9 mouse cellular contexts compared by ENCODE assay signal in genomic region chr4:107817463-107817862, GRCm38 (mm10). TPM values are rescaled to one million over a fixed set of nuclear protein-coding genes. Genes with fewer than 3 reads are reported as not detected.
DNase-seq lines count a peak whose midpoint lies in the region; ATAC-seq lines count a peak whose summit lies in the region.
"Had no signal": no experiment of that assay in that cellular context is flagged by ENCODE, and none has a peak within 500 bp of the region (broad histone marks: within the 10 kb centered on the region; RNA-seq: fewer than 3 reads in every experiment).

No protein-coding gene starts in this region.

- no peak for DNase-seq in heart, embryonic 10.5 days (ENCODE audit: low spot score)
- peak; percentile 58 for DNase-seq in right cerebral cortex, postnatal 4 days
- DNase-seq in right cerebral cortex, postnatal 14 days, result no peak
- peak; percentile 64 to 69 for DNase-seq in layer of hippocampus, postnatal 10 days (ENCODE audit: low spot score in 2 of 2)
- no peak for DNase-seq in c-Kit-positive CD71-positive TER-119-positive erythroid progenitor cells, embryonic 14.5 days (ENCODE audit: low spot score)
- no peak for DNase-seq in testis, postnatal 10 days (ENCODE audit: low spot score)
- DNase-seq in B cell, adult 2 months, result no peak
- DNase-seq: thymus, adult 2 months had no signal

- 0 out of 2 replicates have a peak, but pooled peaks have one; percentile 11 for ATAC-seq in heart, embryonic 11.5 days (replicated peaks; ENCODE audit: insufficient number of reproducible peaks, low FRiP score, low TSS enrichment)

- no peak overlapping the region for H3K27ac ChIP-seq in heart, embryonic 11.5 days (ENCODE audit: low read depth, low read length)
- no peak overlapping the region for H3K27ac ChIP-seq in heart, embryonic 10.5 days

- no peak overlapping the region for H3K9ac ChIP-seq in heart, embryonic 11.5 days (ENCODE audit: low read depth, low read length)

- WGBS in heart, embryonic 11.5 days (ENCODE audit: insufficient replicate concordance), result 42% methylated on average over 6 of the region's 6 CpGs
- WGBS in heart, embryonic 10.5 days, result 50% methylated on average over 6 of the region's 6 CpGs

- H3K4me1 ChIP-seq in heart, embryonic 11.5 days (ENCODE audit: control insufficient read depth, insufficient read depth, low read length), result no peaks in the 10 kb centered on the region
- H3K4me1 ChIP-seq in heart, embryonic 10.5 days, result peaks cover 33% of the 10 kb centered on the region

- H3K9me3 ChIP-seq in heart, embryonic 11.5 days (replicated peaks; ENCODE audit: control insufficient read depth, low read length), result no peaks in the 10 kb centered on the region
- H3K9me3 ChIP-seq in heart, embryonic 10.5 days, result no peaks in the 10 kb centered on the region

- H3K36me3 ChIP-seq in heart, embryonic 11.5 days (ENCODE audit: control insufficient read depth, insufficient read depth, low read length), result no peaks in the 10 kb centered on the region
- 0 out of 2 replicates have a peak, but pooled peaks cover 4% of the 10 kb centered on the region for H3K36me3 ChIP-seq in heart, embryonic 10.5 days

- no peak overlapping the region for H3K4me2 ChIP-seq in heart, embryonic 11.5 days

- H3K4me3 ChIP-seq in heart, embryonic 11.5 days (ENCODE audit: low read depth, low read length), result no peak overlapping the region
- no peak overlapping the region for H3K4me3 ChIP-seq in heart, embryonic 10.5 days

- no peaks in the 10 kb centered on the region for H3K27me3 ChIP-seq in heart, embryonic 11.5 days (ENCODE audit: control insufficient read depth, insufficient read depth, low read length)
- peaks cover 29% of the 10 kb centered on the region for H3K27me3 ChIP-seq in heart, embryonic 10.5 days (ENCODE audit: insufficient read depth, poor library complexity, severe bottlenecking)

RNA-seq across cellular contexts. Expression of gene Lrp8, which starts 15.4 kb away (rescaled TPM):
- 1.1 and 1.8 TPM in 2 replicates for polyA plus RNA-seq in heart, embryonic 11.5 days (2014; fragmentation: Nextera tagmentation; extraction: Ambion mirVana)
- polyA plus RNA-seq in heart, embryonic 10.5 days (2016; fragmentation: Nextera tagmentation; extraction: Ambion mirVana), result 1.8 and 2.6 TPM in 2 replicates
- 100 to 1,000 TPM; 171 TPM for total RNA-seq in layer of hippocampus, postnatal 10 days (2021)

Comparison
In these comparisons a context has a peak if more than half of its experiments do, and no peak if none do; other contexts are left out.
1. DNase-seq: peak in right cerebral cortex, postnatal 4 days (single experiment) and layer of hippocampus, postnatal 10 days (2 of 2); none in heart, embryonic 10.5 days (single experiment), right cerebral cortex, postnatal 14 days (single experiment), c-Kit-positive CD71-positive TER-119-positive erythroid progenitor cells, embryonic 14.5 days (single experiment), testis, postnatal 10 days (single experiment) and B cell, adult 2 months (0 of 2).